Mouse (Mus musculus) brain, embryonic 14.5 days (tissue): Measurements from ENCODE around the gene Izumo4. TPM values are rescaled to one million over a fixed set of nuclear protein-coding genes. Genes with fewer than 3 reads are reported as not detected.

Experiments used
- DNase-seq: peaks from one replicate; pipeline ENCODE4 v3.0.0-alpha.2; 2011; ENCODE audit warnings: low read depth
- CTCF ChIP-seq: fragments of 200-500 bp; IDR thresholded peaks from 2 replicates; pipeline ENCODE4 v1.5.1; 2012; ENCODE audit warnings: inconsistent platforms, mild to moderate bottlenecking, moderate library complexity, borderline replicate concordance; ENCODE audit not compliant: insufficient read depth, insufficient read length; ENCODE audit errors: extremely low read depth
- POLR2A ChIP-seq: fragments of 200-500 bp; IDR thresholded peaks from 2 replicates; pipeline ENCODE4 v1.6.1; 2012; ENCODE audit warnings: mild to moderate bottlenecking, inconsistent platforms, borderline replicate concordance; ENCODE audit not compliant: poor library complexity, insufficient read depth, insufficient read length, severe bottlenecking; ENCODE audit errors: extremely low read depth
- polyA plus RNA-seq: library from polyadenylated mRNA; depleted of rRNA; stranded (reverse); fragments of >200 nt; gene quantifications from 2 replicates; pipeline ENCODE4 v1.2.3, GENCODE M21; 2012; rRNA removed

Izumo4 gene
- polyA plus RNA-seq: 47.6 and 70.2 TPM in 2 replicates

DNA sequence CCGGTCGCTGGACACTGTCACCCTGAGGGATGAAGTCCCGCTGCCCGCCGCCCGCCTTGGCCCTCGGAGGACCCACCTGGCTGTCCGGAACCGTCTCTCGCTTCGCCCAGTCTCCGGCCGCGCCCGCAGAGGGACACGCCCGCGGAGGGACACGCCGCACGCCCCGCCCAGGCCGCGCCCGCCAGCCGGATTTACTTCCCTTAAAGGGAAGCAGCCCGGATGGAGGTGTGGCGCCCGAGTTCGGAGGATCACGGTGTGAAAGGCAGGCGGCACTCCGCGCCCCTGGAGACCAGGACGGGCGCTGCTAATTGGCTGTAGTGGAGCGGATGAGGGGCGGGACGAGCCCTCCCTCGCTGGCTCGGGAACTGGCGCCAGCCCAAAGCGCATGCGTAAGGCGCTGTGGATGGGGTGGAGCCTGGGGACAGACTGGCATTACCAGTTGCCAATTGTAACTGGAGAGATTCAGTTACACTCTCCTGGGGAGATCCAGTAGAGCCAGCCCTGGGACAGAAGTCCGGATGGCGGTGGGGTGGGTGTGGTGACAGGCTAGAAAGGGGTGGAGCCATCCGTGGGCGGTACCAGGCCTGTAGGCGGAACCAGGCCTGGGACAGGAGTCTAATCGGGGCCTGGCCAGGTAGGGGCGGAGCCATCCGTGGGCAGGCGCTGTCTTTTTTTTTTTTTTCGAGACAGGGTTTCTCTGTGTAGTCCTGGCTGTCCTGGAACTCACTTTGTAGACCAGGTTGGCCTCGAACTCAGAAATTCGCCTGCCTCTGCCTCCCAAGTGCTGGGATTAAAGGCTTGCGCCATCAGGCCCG, at the start of gene Izumo4, which contains the start of gene Mob3a:
TSS of gene Izumo4 (plus strand) at position 464 of the 815 bp plus-strand sequence.
TSS of gene Mob3a (minus strand) at position 257 of the 815 bp plus-strand sequence.
- peak; percentile 100 for DNase-seq
- TF ChIP-seq CTCF (no peak), POLR2A (peak; percentile 72)

- TF ChIP-seq POLR2A (no peak), CTCF (no peak)
- DNase-seq: no peak
Measured at GRCm38 (mm10) chr10:80653156-80653720, 48.7 kb upstream of the Izumo4 start.

DNA sequence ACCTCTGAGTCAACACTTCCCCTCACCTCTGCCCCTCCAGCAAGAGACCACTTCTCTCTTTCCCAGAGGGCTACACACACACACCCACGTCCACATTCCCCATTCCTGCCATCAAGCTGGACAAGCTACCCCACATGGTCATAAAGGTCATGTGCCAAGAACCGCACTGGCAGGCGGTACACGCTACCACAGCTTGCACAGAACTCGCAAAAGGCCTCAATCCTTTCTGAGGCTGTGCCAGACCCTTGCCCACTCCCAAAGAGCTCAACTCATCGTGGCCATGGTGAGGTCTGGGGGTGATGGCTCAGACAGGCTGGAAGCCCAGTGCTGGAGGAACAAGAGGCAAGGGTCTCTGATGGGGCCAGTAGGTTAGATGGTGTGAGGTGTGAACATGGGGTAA, 47.1 kb upstream of the Izumo4 start:
- TF ChIP-seq POLR2A (no peak), CTCF (no peak)
- DNase-seq: no peak

DNA sequence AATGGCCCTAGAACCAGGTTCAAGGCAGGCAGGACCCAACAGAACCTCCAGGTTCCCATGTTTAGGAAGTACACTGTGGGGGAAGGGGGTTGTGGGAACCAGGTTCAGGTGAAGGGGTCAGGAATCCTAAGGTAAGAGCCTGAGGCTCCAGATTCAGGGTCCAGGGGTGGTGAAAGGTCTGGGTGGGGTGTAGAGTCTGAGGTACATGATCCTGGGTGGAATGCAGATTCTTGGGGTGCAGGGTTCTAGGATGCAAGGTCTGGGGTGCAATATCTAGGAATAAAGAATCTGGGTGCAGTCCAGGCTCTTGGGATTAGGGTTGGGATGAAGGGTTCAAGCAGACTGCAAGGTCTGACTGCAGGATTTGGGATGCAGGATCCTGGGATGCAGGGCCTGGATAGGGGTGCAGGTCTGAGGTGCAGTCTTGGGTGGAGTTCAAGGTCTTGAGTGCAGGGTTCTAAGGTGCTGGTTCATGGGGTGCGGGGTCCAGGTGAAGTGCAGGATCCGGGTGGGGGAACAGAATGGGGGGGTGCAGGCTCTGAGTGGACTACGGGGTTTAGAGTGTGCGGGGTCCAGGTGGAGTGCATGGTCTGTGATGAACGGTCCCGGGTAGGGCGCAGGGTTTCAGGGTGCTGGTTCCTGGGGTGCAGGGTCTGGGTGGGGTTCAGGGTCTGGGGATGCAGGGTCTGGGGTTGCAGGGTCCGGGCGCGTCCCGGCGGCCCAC, 46.4 kb upstream of the Izumo4 start:
- DNase-seq: no peak
- no peak for TF ChIP-seq CTCF
- no peak for TF ChIP-seq POLR2A

DNA sequence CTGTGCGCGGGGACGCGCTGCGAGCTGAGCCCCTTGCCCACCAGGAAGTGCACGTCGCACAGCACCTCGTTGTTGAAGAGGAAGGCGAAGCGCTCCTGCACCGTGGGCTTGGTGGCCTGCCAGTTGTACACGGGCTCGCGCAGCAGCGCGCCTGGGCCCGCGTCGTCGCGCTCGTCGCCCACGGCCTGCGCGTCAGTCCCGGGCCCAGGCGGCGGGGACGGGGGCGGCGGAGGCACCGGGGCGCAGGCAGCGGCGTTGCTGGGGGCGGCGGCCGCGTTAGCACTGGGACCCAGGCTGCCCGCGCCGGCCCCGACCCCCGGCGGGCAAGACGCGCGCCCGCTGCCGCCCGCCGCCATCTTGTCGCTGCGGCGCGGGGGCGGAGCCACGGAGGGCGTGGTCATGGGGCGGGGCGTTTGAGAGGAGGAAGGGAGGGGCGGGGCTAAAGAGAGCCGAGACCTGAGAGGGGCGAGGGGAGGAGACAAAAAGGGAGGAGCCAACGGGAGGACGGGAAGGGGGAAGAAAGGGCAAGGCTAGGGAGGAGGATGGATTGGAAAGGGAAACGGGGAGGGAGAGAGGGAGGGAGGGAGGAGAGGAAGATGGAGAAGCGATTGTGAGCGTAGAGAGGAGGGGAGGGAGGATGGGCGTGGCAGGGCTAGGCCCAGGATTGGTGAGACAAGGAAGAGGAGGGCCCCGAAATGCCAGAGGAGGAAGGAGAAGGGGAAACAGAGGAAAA, 45.7 kb upstream of the Izumo4 start:
- peak; percentile 91 for TF ChIP-seq POLR2A
- TF ChIP-seq CTCF: no peak

GRCm38 (mm10) chr10:80656863-80657623, 44.9 kb upstream of the Izumo4 start, which contains the start of gene Btbd2:
Gene Btbd2, minus strand, starts transcription at chr10:80657071.
- TF ChIP-seq CTCF: no peak
- TF ChIP-seq POLR2A: no peak
- no peak for DNase-seq

More for the DNA sequence above, 45.7 kb upstream of the Izumo4 start:
- peak; percentile 100 for DNase-seq

DNA sequence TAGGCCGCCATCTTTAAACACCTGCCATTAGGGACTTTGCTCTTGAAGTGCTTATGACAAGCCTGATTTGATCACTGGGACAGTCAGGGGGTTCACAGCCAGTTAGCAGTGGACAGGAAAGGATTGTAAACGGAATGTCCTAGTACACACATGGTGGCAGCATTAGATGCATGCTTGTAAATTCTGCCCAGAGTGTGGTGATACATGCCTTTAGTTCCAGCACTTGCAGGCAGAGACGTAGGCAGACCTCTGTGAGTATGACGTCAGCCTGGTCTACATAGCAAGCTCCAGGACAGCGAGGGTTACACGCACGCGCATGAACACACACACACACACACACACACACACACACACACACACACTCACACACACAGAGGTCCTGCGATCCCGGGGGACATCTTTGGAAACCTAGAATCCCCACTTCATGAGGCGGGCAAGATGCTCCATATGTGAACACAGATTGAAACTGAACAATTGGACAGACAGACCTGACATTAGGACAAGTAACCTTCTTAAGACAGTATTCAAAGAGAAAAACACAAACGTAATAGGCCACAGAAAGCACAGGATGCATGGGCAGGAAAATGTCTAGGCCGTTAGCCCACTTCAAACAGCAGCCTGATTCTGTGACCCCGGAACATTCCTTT, 43.7 kb upstream of the Izumo4 start:
- DNase-seq: no peak
- TF ChIP-seq POLR2A (no peak), CTCF (no peak)

DNA sequence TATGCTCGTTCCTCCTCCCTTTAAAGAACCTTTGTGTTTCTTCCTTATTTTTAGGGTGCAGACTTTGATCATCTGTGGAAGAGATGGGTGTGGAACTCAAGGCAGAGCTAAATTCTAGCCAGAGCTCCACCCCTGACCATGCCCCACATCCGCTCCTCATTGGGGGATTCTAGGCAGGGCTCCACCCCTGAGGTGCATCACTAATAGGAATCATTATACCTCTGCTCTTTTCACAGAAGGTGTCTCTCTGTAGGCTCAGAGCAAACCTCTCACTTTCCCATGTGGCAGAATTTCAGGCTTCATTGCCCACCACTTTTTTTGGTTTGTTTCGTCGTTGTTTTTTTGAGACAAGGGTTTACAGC, 43.2 kb upstream of the Izumo4 start:
- no peak for DNase-seq
- TF ChIP-seq POLR2A (no peak), CTCF (no peak)

DNA sequence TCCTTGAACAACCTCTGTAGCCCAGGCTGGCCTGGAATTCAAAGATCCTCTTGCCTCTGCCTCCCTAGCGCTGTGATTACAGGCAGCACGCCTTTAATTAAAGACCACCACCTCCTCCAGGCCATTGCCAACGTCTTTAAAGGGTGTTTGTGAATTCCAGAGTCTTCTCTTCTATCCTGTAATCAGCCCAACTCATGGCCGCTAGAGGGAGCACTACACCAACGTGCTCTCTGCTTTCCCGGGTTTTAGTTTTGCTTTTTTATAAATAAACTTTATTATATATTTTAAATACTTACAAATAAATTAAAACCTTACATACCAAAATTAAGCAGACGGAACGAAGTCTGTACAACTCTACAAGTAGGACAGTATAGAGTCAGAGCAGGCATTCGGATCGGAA, 42.8 kb upstream of the Izumo4 start:
- TF ChIP-seq POLR2A: no peak
- peak; percentile 76; the same call in 1 of the 2 replicates for TF ChIP-seq CTCF
- peak; percentile 84 for DNase-seq

DNA sequence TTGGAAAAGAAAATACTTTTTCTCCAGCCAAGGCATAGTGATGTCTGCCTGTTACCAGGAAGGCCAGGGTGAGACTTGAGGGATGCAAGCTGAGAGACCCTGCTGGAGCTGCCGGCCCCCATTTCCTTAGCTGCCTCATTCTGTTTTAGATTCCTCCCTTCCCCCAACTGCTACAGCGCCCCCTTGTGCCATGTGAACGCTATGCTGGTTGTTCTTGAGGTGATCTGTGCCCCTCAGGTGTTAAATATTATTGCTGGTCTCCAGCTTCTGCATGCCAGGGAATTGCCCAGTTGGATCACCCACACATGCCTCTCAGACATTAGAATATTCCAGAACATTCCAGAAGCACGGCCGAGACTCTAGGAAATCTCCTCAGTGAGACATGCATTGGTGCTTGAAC, 40.8 kb upstream of the Izumo4 start:
- DNase-seq: no peak
- TF ChIP-seq POLR2A: no peak
- peak; percentile 57; the same call in 1 of the 2 replicates for TF ChIP-seq CTCF

DNA sequence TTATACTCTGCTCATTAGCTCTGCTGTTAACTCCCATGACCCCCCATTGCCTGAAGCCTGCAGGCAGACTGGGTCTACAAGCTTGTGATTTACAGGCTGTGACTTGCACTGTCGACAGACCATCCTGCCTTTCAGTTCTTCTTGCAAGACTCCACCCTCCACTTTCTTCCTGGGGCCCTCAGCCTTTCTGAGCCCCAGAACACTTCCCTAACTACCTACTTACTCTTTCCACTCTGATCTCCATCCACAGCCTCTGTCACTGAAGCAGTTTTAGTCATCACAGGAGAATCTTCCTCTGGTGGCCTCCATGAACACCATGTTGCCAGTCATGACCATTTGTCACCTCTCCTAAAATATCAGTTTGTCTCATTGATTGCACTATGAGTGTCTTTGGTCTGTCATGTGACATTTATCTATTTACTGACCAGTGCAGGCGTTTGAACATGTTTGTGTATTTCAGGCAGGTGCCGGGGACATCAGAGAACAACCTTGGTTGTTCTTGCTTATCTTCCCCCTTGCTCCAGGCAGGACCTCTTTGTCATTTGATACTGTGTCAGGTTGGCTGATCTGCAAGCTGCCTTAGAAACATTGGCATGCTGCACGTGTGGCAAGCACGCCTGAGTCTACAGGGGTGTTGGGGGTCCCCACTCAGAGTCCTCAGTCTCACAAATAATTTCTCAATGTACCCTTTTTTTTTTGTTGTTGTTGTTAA, 38.3 kb upstream of the Izumo4 start:
- DNase-seq: no peak
- no peak for TF ChIP-seq CTCF
- no peak for TF ChIP-seq POLR2A
